Mouse (Mus musculus): Measurements from ENCODE around the gene Adcy7.
A peak's percentile ranks its signal among the peaks of the same experiment; 100 is the strongest.

Adcy7 gene

DNA sequence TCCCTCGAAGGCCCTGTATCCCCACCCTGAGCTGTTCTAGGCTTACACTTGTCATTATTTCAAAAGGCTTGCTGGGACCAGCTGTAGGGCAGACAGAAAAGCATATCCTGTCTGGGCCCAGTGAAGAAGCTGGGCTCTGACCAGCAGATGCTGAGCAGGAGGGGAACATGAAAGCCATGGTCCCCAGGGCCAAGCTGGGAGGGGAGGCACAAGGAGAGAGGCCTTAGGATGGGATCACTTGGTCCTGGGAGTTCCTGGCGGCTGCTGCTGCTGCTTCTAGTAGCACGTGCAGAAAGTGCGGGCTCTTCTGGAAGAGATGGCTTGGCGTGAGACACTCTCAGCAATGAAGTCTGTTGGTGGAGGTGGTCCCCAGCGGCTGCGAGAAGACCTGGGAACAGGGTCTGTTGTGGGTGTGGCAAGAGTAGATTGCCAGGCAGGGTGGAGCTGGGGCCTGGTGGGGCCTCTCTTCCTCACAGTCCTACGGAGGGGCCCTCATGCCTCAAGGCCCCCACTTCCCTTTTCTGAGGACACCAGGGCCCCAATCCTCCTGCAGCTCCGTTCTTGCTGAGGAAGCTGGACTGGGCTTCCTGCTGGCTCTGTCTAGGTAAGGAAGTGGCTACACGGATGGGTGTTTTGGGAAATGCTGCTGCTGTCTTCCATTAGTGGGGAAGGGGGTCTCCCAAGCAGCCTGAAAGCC is 27.9 kb downstream of the Adcy7 start:
- DNase-seq (ENCODE audit: extremely low read depth, low read depth), result peak; percentile 91

DNA sequence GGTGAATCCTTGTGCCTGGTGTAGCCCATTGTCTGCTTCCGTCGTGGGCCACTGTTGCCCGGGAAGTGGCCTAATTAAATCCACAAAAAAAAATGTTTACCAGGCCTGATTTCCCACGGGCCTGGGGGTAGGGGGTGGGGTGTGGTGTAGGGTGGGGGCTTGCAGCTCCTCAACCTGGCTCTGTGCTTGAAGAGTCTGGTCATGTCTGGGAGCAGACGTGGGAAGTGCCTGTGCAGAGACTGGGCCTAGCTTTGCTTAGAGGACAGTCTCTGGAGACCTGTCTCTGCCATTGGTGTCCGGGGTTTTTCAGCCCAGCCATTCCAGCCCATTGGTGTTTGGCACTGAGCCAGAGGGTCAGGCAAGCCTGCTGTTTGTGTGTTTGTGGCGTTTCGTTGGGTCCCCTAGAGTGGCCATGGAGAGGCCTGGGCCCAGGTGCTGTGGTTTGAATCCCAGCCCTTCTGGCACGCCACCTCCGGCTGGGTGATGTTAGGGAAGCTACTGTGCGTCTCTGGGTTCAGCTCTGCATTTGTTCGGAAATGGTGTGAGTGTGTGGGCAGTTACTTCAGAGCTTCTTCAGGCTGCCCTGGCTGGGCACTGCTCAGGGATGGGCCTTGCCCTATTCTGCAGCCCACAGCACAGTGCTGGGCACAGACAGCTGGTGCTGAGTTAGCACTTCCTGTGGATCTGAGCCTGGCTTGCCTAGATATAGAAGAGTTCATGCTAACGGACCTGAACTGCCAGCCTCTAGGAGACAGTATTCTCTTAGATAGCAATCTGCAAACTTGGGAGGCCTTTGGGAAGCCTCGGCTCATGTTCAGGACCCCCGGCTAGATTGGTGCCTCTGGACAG is 29.6 kb downstream of the Adcy7 start:
- DNase-seq (ENCODE audit: extremely low read depth, low read depth), result no peak

DNA sequence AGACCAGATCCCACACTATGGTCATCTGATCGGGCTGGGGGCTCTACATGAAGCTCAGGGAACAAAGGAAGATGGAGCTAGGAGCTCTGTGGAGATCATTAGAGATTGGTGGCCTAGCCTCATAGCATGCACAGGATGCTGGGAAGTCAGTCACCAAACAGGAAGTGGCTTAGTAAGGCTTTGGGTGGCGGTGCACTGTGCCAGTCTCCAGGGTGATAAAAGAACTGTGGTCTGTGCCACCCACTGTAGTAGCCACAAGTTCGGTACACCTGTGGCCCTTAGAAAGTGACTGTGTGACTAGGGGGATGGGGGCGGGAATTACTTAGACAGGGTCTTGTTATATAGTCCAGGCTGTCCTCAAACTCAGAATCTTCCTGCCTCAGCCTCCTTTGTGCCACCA is 33.6 kb downstream of the Adcy7 start:
- DNase-seq (ENCODE audit: extremely low read depth, low read depth), result no peak

DNA sequence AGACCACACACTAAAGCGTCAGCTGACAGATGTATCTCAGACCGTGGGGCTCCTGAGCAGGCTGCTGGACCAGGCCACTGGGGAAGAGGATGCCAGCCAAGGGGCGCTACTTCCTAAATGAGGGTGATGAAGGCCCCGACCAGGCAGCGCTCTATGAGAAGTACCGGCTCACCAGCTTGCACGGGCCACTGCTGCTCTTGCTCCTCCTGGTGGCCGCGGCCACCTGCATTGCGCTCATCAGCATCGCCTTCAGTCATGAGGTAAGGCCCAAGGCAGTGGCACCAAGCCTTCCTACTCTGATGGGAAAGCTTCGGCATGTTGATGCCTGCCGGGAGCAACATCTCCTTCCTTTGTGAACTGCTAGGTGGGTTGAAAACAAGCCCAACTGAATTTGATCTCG is 34.3 kb downstream of the Adcy7 start:
- no peak for DNase-seq (ENCODE audit: extremely low read depth, low read depth)

DNA sequence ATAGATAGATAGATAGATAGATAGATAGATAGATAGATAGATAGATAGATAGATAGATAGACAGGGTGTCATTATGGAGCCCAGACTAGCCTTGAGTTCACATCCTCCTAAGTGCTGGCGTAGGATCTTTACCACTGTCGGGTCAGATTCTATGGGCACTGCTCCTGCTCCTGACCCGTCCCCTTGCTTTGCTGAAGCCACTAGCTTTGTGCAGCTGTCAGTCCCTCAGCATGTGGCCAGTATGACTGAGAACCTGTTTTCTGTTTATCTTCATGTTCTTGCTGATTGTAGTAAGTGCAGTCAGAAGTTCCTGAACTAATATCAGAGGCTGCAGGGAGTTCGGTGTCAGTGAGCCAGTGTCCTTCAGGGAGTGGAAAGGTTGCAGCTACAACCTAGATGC is 35.5 kb downstream of the Adcy7 start:
- no peak for DNase-seq (ENCODE audit: extremely low read depth, low read depth)

DNA sequence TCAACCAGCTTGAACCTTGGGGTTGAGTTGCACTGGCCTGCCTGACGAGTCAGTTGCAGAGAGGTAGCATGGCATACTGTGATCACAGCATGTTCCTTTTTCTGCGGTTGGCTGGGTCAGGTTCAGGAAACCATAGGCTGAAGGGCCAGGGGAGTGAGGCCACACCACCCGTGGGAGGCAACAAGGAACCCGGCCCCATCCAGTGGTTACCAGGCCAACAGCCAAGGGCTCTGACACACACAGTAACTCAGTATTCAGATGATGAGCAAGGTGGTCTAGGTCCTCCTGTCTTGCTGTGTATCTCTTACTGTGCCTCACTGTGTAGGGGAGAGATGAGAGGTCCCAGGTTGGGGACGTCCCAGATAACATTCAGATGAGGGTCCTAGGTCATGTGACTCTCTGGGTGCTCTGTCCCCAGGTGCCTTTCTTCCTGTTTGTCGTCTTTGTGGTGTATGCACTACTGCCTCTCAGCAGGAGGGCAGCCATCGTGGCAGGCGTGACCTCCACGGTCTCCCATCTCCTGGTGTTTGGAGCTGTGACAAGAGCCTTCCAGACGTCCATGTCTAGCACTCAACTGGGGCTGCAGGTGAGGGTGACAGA is 37.2 kb downstream of the Adcy7 start:
- no peak for DNase-seq (ENCODE audit: extremely low read depth, low read depth)

DNA sequence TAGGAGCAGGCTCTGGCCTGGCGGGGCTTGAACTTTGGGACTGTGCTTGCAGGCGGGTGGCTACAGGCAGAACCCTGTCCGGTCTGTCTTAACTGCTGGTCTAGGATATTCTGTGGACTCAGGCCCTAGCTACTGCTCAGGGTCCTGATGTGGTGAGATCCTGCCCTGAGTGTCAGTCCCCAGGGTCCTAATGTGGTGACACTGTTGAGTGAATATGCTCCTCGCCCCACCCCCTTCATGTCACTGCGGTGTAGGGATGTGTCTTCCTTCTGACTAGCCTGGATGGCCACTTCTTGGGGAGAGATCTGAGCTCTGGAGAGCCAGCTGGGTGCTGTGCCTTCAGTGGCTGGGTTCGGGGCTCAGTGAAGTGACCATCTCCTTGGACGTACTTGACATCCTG is 37.7 kb downstream of the Adcy7 start:
- DNase-seq (ENCODE audit: extremely low read depth, low read depth), result no peak

DNA sequence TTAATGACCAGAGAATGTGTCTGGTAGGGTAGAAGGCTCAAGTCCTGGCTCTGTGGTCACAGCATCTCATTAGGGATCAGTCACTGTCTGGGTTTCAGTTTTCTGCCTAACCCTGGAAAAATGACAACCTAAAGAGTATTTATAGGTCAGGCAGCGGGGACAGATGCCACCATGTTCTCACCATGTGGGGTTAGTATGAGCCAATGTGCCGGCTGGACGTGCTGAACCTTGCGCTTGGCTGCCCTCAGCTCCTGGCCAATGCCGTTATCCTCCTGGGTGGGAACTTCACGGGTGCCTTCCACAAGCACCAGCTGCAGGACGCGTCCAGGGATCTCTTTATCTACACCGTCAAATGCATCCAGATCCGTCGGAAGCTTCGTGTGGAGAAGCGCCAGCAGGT is 38.1 kb downstream of the Adcy7 start:
- no peak for DNase-seq (ENCODE audit: extremely low read depth, low read depth)

DNA sequence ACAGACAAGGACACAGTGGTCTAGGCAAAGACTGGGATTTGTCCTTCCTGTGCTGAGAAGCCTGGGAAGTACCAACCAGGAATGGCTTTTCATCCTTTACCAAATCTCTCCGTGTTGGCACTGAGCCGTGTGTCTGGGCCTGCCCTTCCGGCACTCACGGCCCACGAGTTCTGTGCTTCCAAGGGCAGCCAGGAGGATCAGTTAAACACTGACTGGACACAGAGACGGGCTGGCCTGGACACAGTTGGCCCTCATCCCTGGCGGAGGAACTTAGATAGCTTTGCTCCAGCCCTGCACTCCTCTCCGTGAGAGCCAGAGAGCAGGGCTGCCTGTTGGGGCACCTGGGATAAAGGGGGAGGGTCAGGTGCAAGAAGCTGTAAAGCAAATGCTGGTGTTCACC is 40.8 kb downstream of the Adcy7 start:
- DNase-seq (ENCODE audit: extremely low read depth, low read depth), result no peak

DNA sequence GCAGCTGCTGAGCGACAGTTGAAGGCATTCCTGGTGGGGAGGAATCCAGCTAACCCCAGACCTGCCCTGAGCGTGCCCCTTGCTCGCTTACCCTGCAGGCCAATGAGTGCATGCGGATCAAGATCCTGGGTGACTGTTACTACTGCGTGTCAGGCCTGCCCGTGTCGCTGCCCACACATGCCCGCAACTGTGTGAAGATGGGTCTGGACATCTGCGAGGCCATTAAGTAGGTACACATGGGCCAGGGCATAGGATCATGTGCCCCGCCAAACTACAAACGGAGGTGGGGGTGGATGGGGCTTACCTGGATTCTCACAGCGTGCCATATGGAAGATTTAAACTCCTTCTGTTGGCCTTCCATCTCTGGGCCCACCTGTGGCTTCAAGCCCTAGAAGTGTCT is 41.8 kb downstream of the Adcy7 start:
- DNase-seq (ENCODE audit: extremely low read depth, low read depth), result no peak

DNA sequence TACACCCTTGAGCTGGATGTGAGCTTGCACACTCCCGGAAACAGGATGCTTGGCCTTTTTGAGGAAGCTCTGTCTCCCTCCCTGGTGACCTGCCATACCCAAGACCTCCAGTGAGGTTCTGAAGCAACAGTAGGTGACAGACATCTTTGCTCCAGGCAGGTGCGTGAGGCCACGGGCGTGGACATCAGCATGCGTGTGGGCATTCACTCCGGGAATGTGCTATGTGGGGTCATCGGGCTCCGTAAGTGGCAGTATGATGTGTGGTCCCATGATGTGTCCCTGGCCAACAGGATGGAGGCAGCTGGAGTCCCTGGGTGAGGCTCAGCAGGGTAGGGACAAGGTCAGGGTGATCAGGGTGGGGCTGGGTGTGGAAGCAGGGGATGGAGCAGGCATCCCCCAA is 43.1 kb downstream of the Adcy7 start:
- no peak for DNase-seq (ENCODE audit: extremely low read depth, low read depth)

DNA sequence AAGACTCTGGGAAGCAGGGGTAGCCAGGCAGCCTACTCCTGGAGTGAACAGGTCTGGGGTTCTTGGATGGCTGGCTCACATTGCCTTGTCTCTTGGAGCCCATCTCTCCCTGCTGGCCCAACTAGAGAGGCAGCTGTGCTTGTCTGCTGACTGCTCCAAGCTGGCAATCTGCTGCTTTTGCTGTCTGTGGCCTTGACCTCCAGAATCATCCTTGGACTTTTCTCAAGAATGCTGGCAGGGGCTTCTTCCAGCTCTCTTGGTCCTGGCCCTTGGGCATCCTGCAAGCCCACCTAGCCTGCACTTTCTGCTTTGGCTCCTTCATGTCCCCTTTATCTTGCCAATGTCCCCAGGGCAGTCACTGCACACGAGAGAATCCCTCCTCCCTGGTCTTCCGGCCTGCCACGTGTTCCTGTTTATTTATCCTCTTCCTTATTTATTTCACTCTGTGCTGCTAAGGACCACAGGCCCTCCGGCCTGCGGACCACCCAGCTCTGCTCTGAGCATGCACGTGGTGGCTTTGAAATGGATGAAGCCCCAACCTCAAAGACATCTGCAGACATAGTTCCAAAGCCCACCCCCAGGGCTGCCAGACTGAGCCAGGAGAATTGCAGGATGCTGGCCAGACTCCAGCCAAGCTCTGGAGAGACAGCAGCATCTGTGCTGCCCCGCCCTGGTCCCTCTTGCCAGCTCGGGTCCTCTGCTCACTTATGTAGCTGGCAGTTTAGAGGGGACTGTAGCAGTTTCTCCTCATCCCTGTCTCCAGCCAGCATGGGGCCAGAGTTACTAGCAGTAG is 44.1 kb downstream of the Adcy7 start:
- DNase-seq (ENCODE audit: extremely low read depth, low read depth), result no peak

DNA sequence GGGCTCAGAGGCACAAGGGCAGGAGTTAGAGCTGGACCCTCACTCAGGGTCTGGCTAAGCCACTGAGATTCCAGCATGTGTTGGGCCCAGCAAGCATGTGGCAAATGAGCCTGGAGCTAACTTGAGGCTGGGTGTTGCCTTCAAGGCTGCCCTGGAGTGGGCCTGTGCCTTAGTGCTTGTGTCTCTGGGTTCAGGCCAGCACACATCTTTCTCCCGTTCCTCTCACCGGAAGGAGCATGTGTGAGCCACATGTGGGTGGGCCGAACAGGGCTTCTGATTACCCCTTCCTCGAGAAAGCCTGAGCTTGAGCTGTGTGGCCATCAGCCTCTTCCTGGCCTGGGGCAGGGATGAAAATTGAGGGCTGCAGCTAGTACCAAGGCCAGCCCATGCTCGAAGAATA is 45.1 kb downstream of the Adcy7 start:
- no peak for DNase-seq (ENCODE audit: extremely low read depth, low read depth)

DNA sequence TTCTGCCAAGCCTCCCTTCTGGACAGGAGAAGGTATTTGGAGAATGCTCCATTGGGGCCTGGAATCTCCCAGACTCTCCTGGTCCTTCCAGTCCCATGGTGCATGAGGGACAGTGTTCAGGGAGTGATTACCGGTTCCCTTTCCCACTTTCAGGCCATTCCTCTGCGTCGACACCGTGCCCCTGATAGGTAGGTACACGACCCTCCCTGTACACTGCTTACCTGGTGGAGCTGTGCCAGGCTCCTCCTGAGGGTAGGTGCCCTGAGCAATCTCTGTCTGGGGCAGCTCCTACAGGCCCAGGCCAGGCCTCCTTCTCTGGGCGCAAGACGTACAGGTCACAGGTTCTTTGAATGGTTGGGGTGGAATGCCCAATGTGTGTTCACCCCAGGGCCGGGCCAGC is 45.9 kb downstream of the Adcy7 start:
- no peak for DNase-seq (ENCODE audit: extremely low read depth, low read depth)

DNA sequence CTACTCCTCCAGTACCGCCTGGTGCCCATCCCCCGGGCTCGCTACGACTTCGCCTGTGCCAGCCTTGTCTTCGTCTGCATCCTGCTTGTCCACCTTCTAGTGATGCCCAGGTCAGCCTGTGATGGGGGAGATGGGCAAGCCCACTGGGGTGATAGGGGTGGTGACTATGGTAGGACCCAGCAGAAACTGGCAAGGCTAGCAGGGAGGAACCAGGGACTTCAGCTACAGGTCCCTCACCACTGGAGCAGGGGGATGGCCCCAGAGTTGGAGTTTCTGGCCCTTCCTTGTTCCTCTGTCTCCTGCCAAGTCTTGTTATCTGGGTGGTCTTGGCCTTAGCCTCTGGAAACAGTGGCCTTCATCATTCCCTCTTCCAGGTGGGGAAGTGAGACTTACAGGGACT is 47.9 kb downstream of the Adcy7 start:
- no peak for DNase-seq (ENCODE audit: extremely low read depth, low read depth)

DNA sequence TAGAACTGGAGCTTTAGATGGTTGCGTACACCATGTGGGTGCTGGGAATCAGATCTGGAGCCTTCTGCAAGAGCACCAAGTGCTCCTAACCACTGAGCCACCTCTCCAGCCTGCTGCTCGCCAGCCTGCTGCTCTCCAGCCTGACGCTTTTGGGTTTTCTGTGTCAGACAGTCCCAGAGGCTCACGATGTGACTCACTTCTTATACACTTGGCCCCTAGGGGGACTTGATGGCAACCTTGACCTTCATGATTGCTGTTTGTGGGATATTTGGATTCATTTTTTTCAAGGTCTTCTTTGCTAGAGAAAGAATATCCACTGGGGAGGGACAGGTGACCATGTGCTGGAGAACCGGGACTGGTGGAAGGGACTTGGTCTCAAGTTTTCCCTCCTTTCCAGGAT is 49.2 kb downstream of the Adcy7 start:
- DNase-seq (ENCODE audit: extremely low read depth, low read depth), result no peak

DNA sequence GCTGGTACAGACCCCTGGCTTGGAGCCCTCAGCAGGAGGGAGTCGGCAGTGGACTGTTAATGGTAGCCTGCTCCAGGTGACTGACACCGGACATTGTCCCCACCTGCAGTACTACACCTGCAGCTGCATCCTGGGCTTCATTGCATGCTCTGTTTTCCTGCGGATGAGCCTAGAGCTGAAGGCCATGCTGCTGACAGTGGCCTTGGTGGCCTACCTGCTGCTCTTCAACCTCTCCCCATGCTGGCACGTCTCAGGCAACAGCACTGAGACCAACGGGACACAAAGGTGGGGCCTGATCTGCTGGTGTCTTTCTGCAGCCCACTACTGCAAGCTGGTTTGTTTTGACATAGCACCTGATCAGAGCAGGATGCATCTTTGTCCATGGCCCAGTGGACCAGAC is 51.3 kb downstream of the Adcy7 start:
- DNase-seq (ENCODE audit: extremely low read depth, low read depth), result no peak

DNA sequence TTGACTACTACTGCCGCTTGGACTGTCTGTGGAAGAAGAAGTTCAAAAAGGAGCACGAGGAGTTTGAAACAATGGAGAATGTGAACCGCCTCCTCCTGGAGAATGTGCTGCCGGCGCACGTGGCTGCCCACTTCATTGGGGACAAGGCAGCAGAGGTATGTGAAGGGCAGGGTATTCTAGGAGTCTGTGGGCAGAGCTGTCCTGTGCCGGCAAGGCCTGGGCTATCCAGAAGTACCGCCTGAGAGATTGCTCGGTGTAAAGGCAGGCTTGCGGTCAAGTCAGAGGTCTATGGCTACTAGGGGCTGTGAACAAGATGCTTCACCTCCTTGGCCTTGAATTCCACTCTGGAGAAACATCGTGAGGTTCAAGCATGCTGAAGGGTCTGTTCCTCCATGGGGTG is 52.6 kb downstream of the Adcy7 start:
- DNase-seq (ENCODE audit: extremely low read depth, low read depth), result no peak

DNA sequence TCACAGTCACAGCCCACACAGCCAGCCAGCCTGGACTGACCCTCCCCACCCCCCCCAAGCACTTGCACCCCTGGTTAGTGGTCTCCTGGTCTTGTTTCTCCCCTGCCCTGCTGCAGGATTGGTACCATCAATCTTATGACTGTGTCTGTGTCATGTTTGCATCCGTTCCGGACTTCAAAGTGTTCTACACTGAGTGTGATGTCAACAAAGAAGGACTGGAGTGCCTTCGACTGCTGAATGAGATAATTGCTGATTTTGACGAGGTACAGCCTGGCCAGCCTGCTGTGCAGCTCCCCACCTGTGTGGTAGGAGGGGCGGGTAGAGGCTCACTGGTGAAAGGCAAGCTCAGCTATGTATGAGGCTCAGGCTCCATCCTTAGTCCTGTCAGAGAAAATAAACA is 53.0 kb downstream of the Adcy7 start:
- DNase-seq (ENCODE audit: extremely low read depth, low read depth), result no peak

DNA sequence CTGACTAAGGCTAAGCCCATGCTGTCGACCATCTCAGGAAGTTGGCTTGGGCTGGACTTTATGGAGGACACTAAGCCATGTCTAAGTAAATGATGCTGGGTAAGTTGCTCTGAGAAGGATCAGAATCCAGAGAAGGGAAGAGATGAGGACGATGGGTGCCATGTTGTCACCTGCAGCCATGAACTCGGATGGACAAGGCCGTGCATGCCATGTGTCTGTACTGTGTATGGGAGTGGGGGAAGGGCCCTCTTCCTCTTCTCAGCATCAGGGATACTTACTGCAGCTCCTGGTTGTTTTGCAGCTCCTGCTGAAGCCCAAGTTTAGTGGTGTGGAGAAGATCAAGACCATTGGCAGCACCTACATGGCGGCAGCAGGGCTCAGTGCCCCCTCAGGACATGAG is 53.6 kb downstream of the Adcy7 start:
- no peak for DNase-seq (ENCODE audit: extremely low read depth, low read depth)

DNA sequence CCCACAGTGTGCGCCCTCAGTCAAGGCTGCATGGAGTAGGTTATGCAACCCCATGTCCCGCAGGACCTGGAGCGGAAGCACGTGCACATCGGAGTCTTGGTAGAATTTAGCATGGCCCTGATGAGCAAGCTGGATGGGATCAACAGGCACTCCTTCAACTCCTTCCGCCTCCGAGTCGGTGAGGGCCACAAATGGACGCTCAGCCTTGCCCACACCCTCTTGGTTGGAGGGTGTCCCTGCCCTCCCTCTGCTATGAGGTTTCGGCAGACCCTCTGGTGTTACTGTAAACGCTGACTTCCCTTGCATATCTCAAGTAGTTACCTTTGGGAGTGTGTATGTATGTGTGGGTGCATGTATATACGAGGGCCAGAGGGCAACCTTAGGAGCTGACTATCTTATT is 54.1 kb downstream of the Adcy7 start:
- DNase-seq (ENCODE audit: extremely low read depth, low read depth), result no peak

DNA sequence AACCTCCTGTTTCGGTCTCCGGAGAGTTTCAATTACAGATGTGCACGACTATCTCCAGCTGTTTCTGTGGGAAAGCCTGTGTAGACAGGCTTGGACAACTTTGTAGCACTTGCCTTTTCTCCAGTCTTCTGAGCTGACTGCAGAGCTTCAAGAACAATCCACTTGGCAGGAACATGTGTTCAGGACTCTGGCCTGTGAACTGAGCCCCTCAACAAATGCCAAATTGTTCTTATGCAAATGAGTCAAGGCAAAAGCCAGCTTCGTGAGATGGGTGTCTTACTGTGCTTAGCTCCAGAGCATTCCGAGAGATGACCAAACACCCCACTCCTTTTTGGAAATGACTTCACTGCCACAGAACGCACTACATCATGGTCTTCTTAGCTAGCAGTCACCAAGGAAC is 56.5 kb downstream of the Adcy7 start:
- DNase-seq (ENCODE audit: extremely low read depth, low read depth), result no peak

Measured in MEL-GATA-1-ER (cell line).